21 mouse cellular contexts compared by ENCODE assay signal in the genomic region with DNA sequence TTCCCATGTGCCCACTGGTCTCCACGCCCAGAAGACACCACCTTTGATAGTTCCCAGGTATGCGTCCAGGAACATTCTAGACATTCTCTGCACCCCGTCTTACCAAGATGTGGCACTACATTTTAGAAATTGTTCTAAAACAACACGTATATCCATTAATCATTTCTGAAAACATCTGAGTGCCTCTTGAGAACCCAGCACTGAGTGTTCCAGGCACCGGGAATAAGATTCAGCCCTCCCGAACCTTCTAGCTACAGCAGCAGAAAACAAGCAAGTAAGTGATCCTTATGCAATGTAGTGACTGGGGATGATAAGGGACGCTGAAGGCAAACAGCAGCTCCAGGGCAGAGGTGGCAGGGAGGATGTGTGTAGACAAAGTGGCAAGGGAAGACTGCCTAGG. TPM values are rescaled to one million over a fixed set of nuclear protein-coding genes. Genes with fewer than 3 reads are reported as not detected.
"Had no signal": no experiment of that assay in that cellular context is flagged by ENCODE, and none has a peak within 500 bp of the region (broad histone marks: within the 10 kb centered on the region; RNA-seq: fewer than 3 reads in every experiment).

No protein-coding gene starts in this region.

- H3K9ac ChIP-seq: neural tube, embryonic 13.5 days; neural tube, embryonic 15.5 days; stomach, embryonic 15.5 days had no signal

- H3K4me1 ChIP-seq: neural tube, embryonic 13.5 days; neural tube, embryonic 15.5 days; stomach, embryonic 15.5 days had no signal

- H3K27ac ChIP-seq: neural tube, embryonic 13.5 days; neural tube, embryonic 15.5 days; stomach, embryonic 15.5 days; stomach, postnatal 0 days had no signal

- H3K4me2 ChIP-seq: neural tube, embryonic 13.5 days; neural tube, embryonic 15.5 days; stomach, embryonic 15.5 days had no signal

- DNase-seq: retina, postnatal 1 day; right cerebral cortex, adult 18-20 months; right cerebral cortex, postnatal 14 days; right cerebral cortex, postnatal 25 days; right cerebral cortex, postnatal 4 days; spleen, adult 18-20 months; thymus, adult 18-20 months; thymus, adult 2 months; thymus, postnatal 14 days; thymus, postnatal 25 days; thymus, postnatal 36 days; thymus, postnatal 4 days had no signal

- H3K36me3 ChIP-seq: neural tube, embryonic 13.5 days; neural tube, embryonic 15.5 days; stomach, embryonic 15.5 days had no signal

- H3K27me3 ChIP-seq: neural tube, embryonic 13.5 days; neural tube, embryonic 15.5 days; stomach, embryonic 15.5 days had no signal

- H3K9me3 ChIP-seq: neural tube, embryonic 13.5 days; neural tube, embryonic 15.5 days; stomach, embryonic 15.5 days had no signal

- H3K4me3 ChIP-seq: neural tube, embryonic 13.5 days; neural tube, embryonic 15.5 days; stomach, embryonic 15.5 days had no signal

RNA-seq across cellular contexts. Expression of gene Lrrc52, which starts 24.9 kb away (rescaled TPM):
- polyA plus RNA-seq: neural tube, embryonic 13.5 days; neural tube, embryonic 14.5 days; small intestine, adult 2 months; spleen, adult 2 months; stomach, embryonic 14.5 days; stomach, embryonic 16.5 days; stomach, postnatal 0 days; thymus, adult 2 months had no signal
